Mouse (Mus musculus): ENCODE results near the gene Dag1.

DNA sequence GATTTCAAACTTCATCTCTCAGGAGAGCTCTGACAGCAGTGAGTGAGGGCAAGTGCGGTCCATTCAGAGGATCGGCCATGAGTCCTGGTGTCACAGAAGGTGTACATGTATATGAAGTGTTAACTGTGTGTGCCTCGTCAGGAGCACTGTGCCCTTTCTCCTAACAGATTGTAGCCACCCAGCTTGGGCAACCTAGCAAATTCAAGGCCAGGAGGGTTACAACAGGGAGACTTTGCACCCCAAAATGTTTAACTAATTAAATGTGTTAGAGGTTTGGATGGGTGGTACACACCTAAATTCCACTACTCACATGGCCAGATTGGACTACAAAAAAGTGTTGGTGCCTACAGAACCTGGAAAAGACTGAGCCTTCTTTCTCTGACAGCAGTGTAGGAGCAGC, 42.2 kb downstream of the Dag1 start:
- TF ChIP-seq POLR2A (IDR thresholded peaks at IDR 0.05; ENCODE audit: insufficient read depth, low read depth, low read length) (no peak), EP300 (IDR thresholded peaks at IDR 0.05; ENCODE audit: insufficient read depth, low read depth, low read length) (no peak), CTCF (IDR thresholded peaks at IDR 0.05) (no peak)
